In the genomic region with DNA sequence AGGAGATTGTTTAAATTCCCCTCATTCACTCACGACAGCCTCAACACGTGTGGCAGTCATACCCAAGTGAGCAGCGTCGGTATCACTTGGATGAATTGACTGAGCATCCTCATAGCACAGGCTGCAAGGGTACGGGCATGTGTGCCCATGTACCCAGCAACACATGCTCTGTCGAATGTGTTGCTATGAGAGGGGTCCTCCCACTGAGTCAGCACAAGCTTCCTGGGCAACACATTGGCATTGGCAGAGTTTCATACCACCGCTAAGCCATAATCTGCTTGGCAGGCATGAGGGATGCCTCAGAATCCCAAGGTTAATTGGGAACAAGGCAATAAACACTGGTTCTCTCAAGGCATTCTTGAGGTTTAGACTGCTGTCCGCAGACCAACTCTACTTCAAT, we compare ENCODE assay signal across 20 mouse cellular contexts.
A peak's percentile ranks its signal among the peaks of the same experiment; 100 is the strongest.
DNase-seq lines count a peak whose midpoint lies in the region; ATAC-seq and TF ChIP-seq lines count a peak whose summit lies in the region.
"Had no signal": no experiment of that assay in that cellular context is flagged by ENCODE, and none has a peak within 500 bp of the region (broad histone marks: within the 10 kb centered on the region; RNA-seq: fewer than 3 reads in every experiment).

No protein-coding gene starts in this region.

- no peak overlapping the region for H3K4me2 ChIP-seq in forebrain, postnatal 0 days (ENCODE audit: low read depth)
- no peak overlapping the region for H3K4me2 ChIP-seq in forebrain, embryonic 11.5 days (ENCODE audit: low read depth, low read length, severe bottlenecking)
- H3K4me2 ChIP-seq in midbrain, postnatal 0 days (ENCODE audit: low read depth, low read length, poor library complexity, severe bottlenecking), result no peak overlapping the region
- no peak overlapping the region for H3K4me2 ChIP-seq in midbrain, embryonic 15.5 days
- H3K4me2 ChIP-seq: forebrain, embryonic 15.5 days; hindbrain, embryonic 15.5 days had no signal

- no peak overlapping the region for H3K9ac ChIP-seq in forebrain, postnatal 0 days
- H3K9ac ChIP-seq in forebrain, embryonic 11.5 days (ENCODE audit: low read length), result no peak overlapping the region
- H3K9ac ChIP-seq in midbrain, postnatal 0 days (replicated peaks; ENCODE audit: low read length, poor library complexity, severe bottlenecking), result no peak overlapping the region
- no peak overlapping the region for H3K9ac ChIP-seq in midbrain, embryonic 15.5 days
- H3K9ac ChIP-seq: forebrain, embryonic 15.5 days; hindbrain, embryonic 15.5 days had no signal

- no peak overlapping the region for H3K4me3 ChIP-seq in forebrain, postnatal 0 days (ENCODE audit: low read depth, low read length)
- no peak overlapping the region for H3K4me3 ChIP-seq in forebrain, embryonic 11.5 days (ENCODE audit: low read depth, low read length)
- H3K4me3 ChIP-seq in midbrain, postnatal 0 days (ENCODE audit: low read depth, low read length), result no peak overlapping the region
- no peak overlapping the region for H3K4me3 ChIP-seq in midbrain, embryonic 15.5 days
- H3K4me3 ChIP-seq: forebrain, embryonic 15.5 days; hindbrain, embryonic 15.5 days had no signal

- H3K9me3 ChIP-seq in forebrain, postnatal 0 days (ENCODE audit: low read length), result no peaks in the 10 kb centered on the region
- H3K9me3 ChIP-seq in forebrain, embryonic 11.5 days (ENCODE audit: control insufficient read depth, low read length), result no peaks in the 10 kb centered on the region
- no peaks in the 10 kb centered on the region for H3K9me3 ChIP-seq in midbrain, postnatal 0 days (ENCODE audit: low read length)
- no peaks in the 10 kb centered on the region for H3K9me3 ChIP-seq in midbrain, embryonic 15.5 days
- H3K9me3 ChIP-seq: forebrain, embryonic 15.5 days; hindbrain, embryonic 15.5 days had no signal

- no peak overlapping the region for H3K27ac ChIP-seq in forebrain, postnatal 0 days (ENCODE audit: low read depth, low read length)
- no peak overlapping the region for H3K27ac ChIP-seq in forebrain, embryonic 11.5 days (ENCODE audit: low read depth, low read length)
- no peak overlapping the region for H3K27ac ChIP-seq in midbrain, postnatal 0 days (ENCODE audit: low read depth, low read length)
- H3K27ac ChIP-seq in midbrain, embryonic 15.5 days, result no peak overlapping the region
- H3K27ac ChIP-seq: forebrain, embryonic 15.5 days; hindbrain, embryonic 15.5 days; kidney, postnatal 0 days; stomach, postnatal 0 days had no signal

- H3K27me3 ChIP-seq in forebrain, postnatal 0 days (ENCODE audit: insufficient read depth, low read length), result no peaks in the 10 kb centered on the region
- H3K27me3 ChIP-seq in forebrain, embryonic 11.5 days (ENCODE audit: control insufficient read depth, insufficient read depth, low read length), result no peaks in the 10 kb centered on the region
- no peaks in the 10 kb centered on the region for H3K27me3 ChIP-seq in midbrain, postnatal 0 days (ENCODE audit: insufficient read depth, low read length)
- H3K27me3 ChIP-seq in midbrain, embryonic 15.5 days (replicated peaks), result no peaks in the 10 kb centered on the region
- H3K27me3 ChIP-seq: forebrain, embryonic 15.5 days; hindbrain, embryonic 15.5 days had no signal

- peak; percentile 53 for ATAC-seq in forebrain, postnatal 0 days
- no peak for ATAC-seq in forebrain, embryonic 11.5 days (replicated peaks; ENCODE audit: low FRiP score)
- ATAC-seq in midbrain, postnatal 0 days (ENCODE audit: low FRiP score), result no peak
- no peak for ATAC-seq in midbrain, embryonic 15.5 days (replicated peaks)
- ATAC-seq: forebrain, embryonic 15.5 days had no signal

- peak; percentile 14 for DNase-seq in forebrain, postnatal 0 days
- no peak for DNase-seq in forebrain, embryonic 11.5 days (ENCODE audit: low spot score)
- peak; percentile 67 for DNase-seq in midbrain, postnatal 0 days (ENCODE audit: low spot score)
- peak; percentile 22 to 63 for DNase-seq in layer of hippocampus, adult 18-20 months (ENCODE audit: low spot score in 2 of 2)
- DNase-seq in layer of hippocampus, postnatal 36 days, result peak; percentile 38 to 39
- DNase-seq in thymus, postnatal 36 days, result no peak
- DNase-seq in kidney, adult 11 months, result no peak
- DNase-seq: adrenal gland, adult 2 months; B cell, adult 2 months; cerebellum, postnatal 36 days; gastrocnemius, postnatal 36 days; kidney, adult 18-20 months; liver; lung, postnatal 10 days; right cerebral cortex, adult 18-20 months had no signal

- no peaks in the 10 kb centered on the region for H3K4me1 ChIP-seq in forebrain, postnatal 0 days (ENCODE audit: insufficient read depth)
- H3K4me1 ChIP-seq in forebrain, embryonic 11.5 days (replicated peaks; ENCODE audit: control insufficient read depth, insufficient read depth, low read length), result no peaks in the 10 kb centered on the region; the same call in 1 of the 2 replicates
- no peaks in the 10 kb centered on the region for H3K4me1 ChIP-seq in midbrain, postnatal 0 days (ENCODE audit: insufficient read depth, low read length)
- peaks cover 16% of the 10 kb centered on the region for H3K4me1 ChIP-seq in midbrain, embryonic 15.5 days

- H3K36me3 ChIP-seq in forebrain, postnatal 0 days (ENCODE audit: insufficient read depth), result no peaks in the 10 kb centered on the region
- H3K36me3 ChIP-seq in forebrain, embryonic 11.5 days (ENCODE audit: control insufficient read depth, insufficient read depth, low read length), result no peaks in the 10 kb centered on the region
- H3K36me3 ChIP-seq in midbrain, postnatal 0 days (ENCODE audit: insufficient read depth, low read length), result no peaks in the 10 kb centered on the region
- H3K36me3 ChIP-seq in midbrain, embryonic 15.5 days (replicated peaks), result no peaks in the 10 kb centered on the region
- H3K36me3 ChIP-seq: forebrain, embryonic 15.5 days; hindbrain, embryonic 15.5 days had no signal

- 75% methylated on average over 8 of the region's 8 CpGs for WGBS in forebrain, postnatal 0 days
- 93% methylated on average over 8 of the region's 8 CpGs for WGBS in forebrain, embryonic 11.5 days
- WGBS in midbrain, postnatal 0 days, result 86% methylated on average over 8 of the region's 8 CpGs
- WGBS in midbrain, embryonic 15.5 days, result 83% methylated on average over 8 of the region's 8 CpGs

- TF ChIP-seq CTCF in forebrain, postnatal 0 days (IDR thresholded peaks at IDR 0.05; ENCODE audit: low read depth), result no peak
- no peak for TF ChIP-seq CTCF in midbrain, postnatal 0 days (IDR thresholded peaks at IDR 0.05)

Comparison
In these comparisons a context has a peak if more than half of its experiments do, and no peak if none do; other contexts are left out.
1. DNase-seq: peak in forebrain, postnatal 0 days (single experiment), midbrain, postnatal 0 days (single experiment), layer of hippocampus, adult 18-20 months (2 of 2) and layer of hippocampus, postnatal 36 days (2 of 2); none in forebrain, embryonic 11.5 days (single experiment), thymus, postnatal 36 days (0 of 2) and kidney, adult 11 months (single experiment).